Mouse (Mus musculus) C2C12 (cell line): ENCODE measurements at regions not wholly inside any gene's neighbourhood (a gene's known extent, or its start where the extent isn't known, plus 50 kb on each side); places are given as distances from the start of the nearest gene placed in this dataset.

ENCODE experiments used
- H3K27me3 ChIP-seq: one replicate; pipeline ENCODE4 v1.6.1; 2011; ENCODE audit not compliant: control insufficient read depth, insufficient read depth, insufficient read length
- H3K36me3 ChIP-seq: one replicate; pipeline ENCODE4 v1.6.1; 2011; ENCODE audit not compliant: control insufficient read depth, insufficient read depth
- H3K4me3 ChIP-seq: one replicate; pipeline ENCODE4 v1.5.1; 2011; ENCODE audit warnings: mild to moderate bottlenecking, control low read depth; ENCODE audit not compliant: poor library complexity, insufficient read depth, severe bottlenecking
- H3K79me2 ChIP-seq: one replicate; pipeline ENCODE4 v1.6.1; 2011; ENCODE audit not compliant: control insufficient read depth, insufficient read depth
- H3K79me3 ChIP-seq: one replicate; pipeline ENCODE4 v1.6.1; 2011; ENCODE audit warnings: low read depth, control low read depth
- H3ac ChIP-seq: one replicate; pipeline ENCODE3; 2011; ENCODE audit warnings: low read depth; ENCODE audit not compliant: control insufficient read depth, insufficient read length
- CEBPB ChIP-seq: IDR thresholded peaks from one replicate; pipeline ENCODE4 v1.6.1; 2011; ENCODE audit warnings: low read depth, mild to moderate bottlenecking, control low read depth, moderate library complexity
- CTCF ChIP-seq: IDR thresholded peaks from one replicate; pipeline ENCODE4 v1.5.1; 2011; ENCODE audit not compliant: control insufficient read depth, insufficient read depth, insufficient read length
- FOSL1 ChIP-seq: IDR thresholded peaks from one replicate; pipeline ENCODE4 v1.8.0; 2011; ENCODE audit warnings: mild to moderate bottlenecking, low read length; ENCODE audit not compliant: poor library complexity, insufficient read depth, severe bottlenecking
- MAX ChIP-seq: IDR thresholded peaks from one replicate; pipeline ENCODE4 v1.6.1; 2011; ENCODE audit warnings: mild to moderate bottlenecking, control low read depth
- MYOD1 ChIP-seq: IDR thresholded peaks from one replicate; pipeline ENCODE4 v1.6.1; 2011; ENCODE audit warnings: low read depth; ENCODE audit not compliant: control insufficient read depth, insufficient read length
- MYOG ChIP-seq: IDR thresholded peaks from one replicate; pipeline ENCODE4 v1.6.1; 2011; ENCODE audit not compliant: control insufficient read depth, insufficient read length; ENCODE audit errors: extremely low read depth
- USF1 ChIP-seq: IDR thresholded peaks from one replicate; pipeline ENCODE4 v1.6.1; 2011; ENCODE audit warnings: low read depth, mild to moderate bottlenecking, control low read depth, moderate library complexity

DNA sequence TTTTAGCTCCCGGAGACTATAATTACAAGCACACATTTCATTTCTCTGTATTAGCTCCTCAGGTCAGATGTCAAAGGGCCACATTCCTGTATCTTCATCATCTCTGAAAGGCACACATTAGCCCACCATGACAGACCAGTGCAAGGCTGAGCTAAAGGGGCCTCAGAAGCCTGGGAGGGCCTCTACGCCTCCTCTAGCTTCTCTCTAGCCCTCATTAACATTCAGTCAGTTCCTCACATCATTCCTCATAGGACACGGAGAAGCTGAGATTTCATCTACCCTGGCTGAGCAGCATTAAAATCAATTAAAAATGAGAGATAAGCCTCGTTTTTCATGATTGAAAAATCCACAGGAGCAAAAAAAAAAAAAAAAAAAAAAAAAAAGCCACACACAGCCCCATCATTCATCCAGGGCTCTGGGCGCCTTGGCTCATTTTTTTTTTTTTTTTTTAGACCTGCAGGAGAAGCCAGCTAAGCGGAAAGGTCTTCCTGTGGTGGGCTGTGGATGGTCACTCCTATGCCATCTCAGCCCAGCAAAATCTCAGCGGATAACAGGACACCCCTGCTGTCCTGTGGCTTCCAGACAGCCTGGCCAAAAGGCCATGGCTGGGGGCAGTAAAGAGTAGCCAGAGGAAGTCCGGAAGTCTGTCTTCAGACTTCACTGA, 82.5 kb downstream of the Rhob start:
- H3K36me3 ChIP-seq = no peaks in the 10 kb centered on the region
- no peak overlapping the region for H3K4me3 ChIP-seq
- H3K79me3 ChIP-seq = no peaks in the 10 kb centered on the region
- H3ac ChIP-seq = no peak overlapping the region
- TF ChIP-seq MYOD1 = no peak
- no peak for TF ChIP-seq CEBPB
- TF ChIP-seq MAX = no peak
- no peak for TF ChIP-seq USF1
- no peak for TF ChIP-seq CTCF
- no peaks in the 10 kb centered on the region for H3K27me3 ChIP-seq
- no peaks in the 10 kb centered on the region for H3K79me2 ChIP-seq

DNA sequence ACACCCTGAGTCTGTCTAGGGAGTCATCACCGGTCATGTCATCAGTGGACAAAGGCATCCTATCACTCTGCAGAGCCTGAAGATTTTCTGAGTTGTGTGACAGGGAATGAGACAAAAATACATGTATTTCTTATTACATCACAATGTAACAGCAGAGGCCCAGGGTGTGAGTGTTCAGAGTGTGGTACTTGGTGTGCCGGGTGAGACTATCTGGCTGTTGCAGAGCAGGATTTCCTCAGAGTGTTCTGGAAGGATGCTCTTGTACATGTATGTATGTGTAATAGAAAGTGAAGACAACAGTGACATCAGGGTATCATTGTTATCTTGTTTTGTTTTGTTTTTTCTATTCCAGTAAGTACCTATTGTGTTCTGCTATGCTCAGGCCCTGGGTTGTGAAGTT, 87.7 kb downstream of the Rhob start:
- Histone ChIP-seq H3K27me3 (no peaks in the 10 kb centered on the region), H3K79me3 (no peaks in the 10 kb centered on the region), H3K4me3 (no peak overlapping the region), H3ac (no peak overlapping the region), H3K36me3 (no peaks in the 10 kb centered on the region), H3K79me2 (no peaks in the 10 kb centered on the region)
- no peak for TF ChIP-seq MAX

DNA sequence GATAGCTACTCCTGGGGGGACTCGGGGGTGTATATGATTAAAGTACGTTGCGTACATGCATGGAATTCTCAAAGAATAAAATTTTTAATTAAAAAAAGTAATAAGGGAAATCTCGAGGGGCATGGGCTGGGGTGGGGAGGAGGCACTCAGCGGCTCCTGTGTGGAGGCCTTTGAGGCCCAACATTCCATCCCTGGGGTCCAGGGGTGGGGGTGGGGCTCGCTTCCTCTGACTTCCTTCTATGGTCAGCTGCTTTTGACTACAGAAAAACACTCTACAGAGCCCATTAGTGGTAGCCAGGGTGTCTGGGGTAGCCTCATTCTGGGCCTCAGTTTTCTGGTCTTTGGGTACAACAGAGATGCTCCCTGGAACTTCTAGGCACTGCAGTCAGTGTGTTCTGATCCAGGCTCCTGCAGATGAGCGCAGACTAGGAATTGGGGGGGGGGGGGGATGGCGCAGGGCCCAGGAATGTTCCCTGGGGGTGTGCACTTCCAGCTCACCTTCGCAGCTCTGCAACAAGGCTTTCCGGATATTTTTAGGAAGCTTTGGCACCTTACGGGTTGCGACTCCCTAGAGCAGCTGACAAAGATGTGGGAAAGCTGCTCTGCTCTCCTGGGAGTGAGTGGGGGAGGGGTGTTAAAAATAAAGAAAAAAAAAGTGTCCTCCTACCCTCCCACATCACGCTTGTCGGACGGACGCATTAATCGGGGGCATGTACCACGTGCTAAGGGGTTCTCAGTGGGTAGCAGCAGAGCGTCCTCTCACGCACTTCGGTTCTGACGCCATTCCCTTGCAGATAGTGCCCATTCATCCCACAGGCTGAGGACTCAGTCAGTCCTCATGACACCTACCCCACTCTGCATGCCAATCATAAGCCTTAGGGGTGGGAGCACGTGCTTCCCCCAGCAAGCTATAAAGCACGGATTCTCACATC, 89.1 kb downstream of the Rhob start:
- TF ChIP-seq MYOD1 (no peak), FOSL1 (no peak), CEBPB (no peak), CTCF (no peak), MAX (no peak), USF1 (no peak), MYOG (no peak)
- Histone ChIP-seq H3K79me3 (no peaks in the 10 kb centered on the region), H3K27me3 (no peaks in the 10 kb centered on the region), H3ac (no peak overlapping the region), H3K4me3 (no peak overlapping the region), H3K36me3 (no peaks in the 10 kb centered on the region), H3K79me2 (no peaks in the 10 kb centered on the region)

DNA sequence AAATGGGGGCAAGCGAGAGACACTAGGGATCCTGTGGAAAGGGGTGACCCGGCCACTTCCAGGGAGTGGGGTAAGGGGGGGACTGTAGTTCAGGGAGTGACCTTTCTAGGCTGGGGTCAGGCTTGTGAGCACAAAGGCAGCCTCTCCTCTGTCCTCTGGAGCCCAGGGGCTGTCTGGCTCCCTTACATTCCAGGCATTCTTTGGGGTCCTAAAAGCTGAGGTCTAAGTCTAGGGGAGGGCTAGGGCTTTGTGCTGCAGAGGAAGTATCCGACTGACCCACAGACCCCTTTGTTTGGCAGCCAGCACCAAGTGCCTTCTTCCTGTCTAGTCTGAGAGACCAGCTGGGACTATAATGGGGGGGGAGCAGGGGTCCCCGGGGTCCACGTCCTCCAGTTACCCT, 88.9 kb downstream of the Hs1bp3 start:
- TF ChIP-seq CTCF (no peak), MAX (no peak), MYOD1 (no peak), CEBPB (no peak)
- H3K4me3 ChIP-seq = no peak overlapping the region
- H3K79me2 ChIP-seq = no peaks in the 10 kb centered on the region
- H3ac ChIP-seq = no peak overlapping the region
- H3K27me3 ChIP-seq = no peaks in the 10 kb centered on the region
- no peaks in the 10 kb centered on the region for H3K36me3 ChIP-seq
- no peaks in the 10 kb centered on the region for H3K79me3 ChIP-seq

DNA sequence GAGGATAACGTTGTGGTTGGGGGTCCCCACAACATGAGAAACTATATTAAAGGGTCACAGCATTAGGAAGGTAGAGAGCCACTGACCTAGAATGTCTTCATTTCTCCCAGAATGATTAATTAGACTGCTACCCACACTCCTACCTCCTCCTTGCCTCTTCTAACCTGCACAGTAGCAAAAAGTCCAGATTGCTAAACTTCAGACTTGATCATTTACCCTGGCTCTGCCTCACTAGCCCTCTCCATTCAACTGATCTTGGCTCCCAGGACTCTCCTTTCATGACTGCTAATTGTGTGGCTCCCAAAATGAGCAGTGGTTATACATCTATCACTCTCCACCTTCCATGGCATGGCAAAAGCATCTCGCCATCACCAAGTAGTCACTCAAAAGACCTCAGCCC, 88.1 kb downstream of the Hs1bp3 start:
- H3K27me3 ChIP-seq = no peaks in the 10 kb centered on the region
- no peaks in the 10 kb centered on the region for H3K79me3 ChIP-seq
- no peaks in the 10 kb centered on the region for H3K79me2 ChIP-seq
- H3K36me3 ChIP-seq = no peaks in the 10 kb centered on the region
- TF ChIP-seq USF1 = no peak
- TF ChIP-seq MYOD1 = no peak
- TF ChIP-seq MAX = no peak
- TF ChIP-seq MYOG = no peak
- no peak for TF ChIP-seq CTCF
- TF ChIP-seq FOSL1 = no peak
- H3K4me3 ChIP-seq = no peak overlapping the region
- no peak overlapping the region for H3ac ChIP-seq

DNA sequence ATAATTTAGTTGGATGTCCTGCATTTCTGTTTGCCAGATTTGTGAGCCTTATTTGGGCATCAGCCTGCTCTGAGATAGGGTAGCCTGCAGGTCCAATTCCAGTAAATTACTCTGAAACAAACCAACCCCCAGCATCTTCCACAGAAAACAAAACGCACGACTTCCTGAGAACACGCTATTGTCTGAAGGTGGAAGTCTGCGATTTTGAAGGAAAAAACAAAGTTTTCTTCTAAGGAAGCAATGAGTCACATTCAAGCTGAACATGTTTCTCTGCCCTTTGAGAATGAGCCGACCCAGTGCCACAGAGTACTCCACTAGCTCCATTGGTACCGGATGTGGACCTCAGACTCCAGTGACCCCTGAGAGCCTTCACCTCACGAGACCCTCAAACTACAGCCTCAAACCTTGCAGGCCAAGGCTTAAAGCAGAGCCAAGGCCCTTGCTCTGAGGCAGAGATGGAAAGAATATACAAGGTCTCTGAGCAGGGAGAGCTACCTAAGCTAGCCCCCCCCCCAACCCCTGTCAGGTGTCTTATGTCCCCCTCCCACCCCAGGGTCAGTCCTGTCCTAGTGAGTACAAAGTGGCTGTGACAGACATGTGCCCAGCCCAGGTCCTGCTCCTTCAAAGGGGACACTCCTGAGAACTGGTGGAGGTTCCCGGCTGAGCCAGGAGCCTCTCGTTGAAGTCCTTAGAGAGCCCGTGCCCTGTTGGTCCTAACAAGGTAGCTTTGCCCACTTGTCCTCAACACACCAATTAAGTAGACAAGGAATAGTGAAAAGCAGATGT, 87.3 kb downstream of the Hs1bp3 start:
- Histone ChIP-seq H3K79me2 (no peaks in the 10 kb centered on the region), H3ac (no peak overlapping the region), H3K4me3 (no peak overlapping the region), H3K27me3 (no peaks in the 10 kb centered on the region), H3K79me3 (no peaks in the 10 kb centered on the region), H3K36me3 (no peaks in the 10 kb centered on the region)
- TF ChIP-seq MAX = no peak
- no peak for TF ChIP-seq MYOD1
